Mouse (Mus musculus) hindbrain, embryonic 16.5 days (tissue): Measurements from ENCODE around the gene Ctr9. TPM values are rescaled to one million over a fixed set of nuclear protein-coding genes. Genes with fewer than 3 reads are reported as not detected.

Experiments used
- ATAC-seq: fragments of 200-750 bp; cut with Nextera tagmentation; 2 replicates; pipeline ENCODE4 v1.8.0; 2017; ENCODE audit warnings: moderate TSS enrichment, moderate library complexity
- H3K27ac ChIP-seq: fragments of 300-500 bp; sonication (generic); 2 replicates; pipeline ENCODE4 v1.5.1; 2014; ENCODE audit warnings: low read depth, mild to moderate bottlenecking, control low read depth, low read length, moderate library complexity
- H3K27me3 ChIP-seq: fragments of 300-500 bp; sonication (generic); replicated peaks from 2 replicates; pipeline ENCODE4 v1.6.1; 2014; ENCODE audit warnings: low read length; ENCODE audit not compliant: control insufficient read depth, insufficient read depth
- H3K36me3 ChIP-seq: fragments of 300-500 bp; sonication (generic); 2 replicates; pipeline ENCODE4 v1.6.1; 2014; ENCODE audit warnings: mild to moderate bottlenecking, low read length, moderate library complexity, mixed read lengths; ENCODE audit not compliant: control insufficient read depth, insufficient read depth
- H3K4me1 ChIP-seq: fragments of 300-500 bp; sonication (generic); 2 replicates; pipeline ENCODE4 v1.6.1; 2014; ENCODE audit warnings: low read depth, low read length; ENCODE audit not compliant: control insufficient read depth, insufficient read depth
- H3K4me2 ChIP-seq: fragments of 300-500 bp; sonication (generic); 2 replicates; pipeline ENCODE4 v1.6.1; 2014; ENCODE audit warnings: mild to moderate bottlenecking, low read length, control low read depth, moderate library complexity
- H3K4me3 ChIP-seq: fragments of 300-500 bp; sonication (generic); 2 replicates; pipeline ENCODE4 v1.5.1; 2014; ENCODE audit warnings: mild to moderate bottlenecking, low read length, control low read depth, moderate library complexity
- H3K9ac ChIP-seq: fragments of 300-500 bp; sonication (generic); 2 replicates; pipeline ENCODE4 v1.6.1; 2014; ENCODE audit warnings: low read depth, mild to moderate bottlenecking, control low read depth, low read length, moderate library complexity
- H3K9me3 ChIP-seq: fragments of 300-500 bp; sonication (generic); 2 replicates; pipeline ENCODE4 v1.6.1; 2014; ENCODE audit warnings: mild to moderate bottlenecking, low read length, moderate library complexity; ENCODE audit not compliant: control insufficient read depth
- WGBS: fragments of 180-500 bp; shearing (Covaris S2); extraction: QIAGEN DNeasy Blood & Tissue Kit; methylation state at CpG from one replicate; pipeline ENCODE4 v1.1.7; 2014; 5-methylcytosine and 5-hydroxymethylcytosine counted together
- polyA plus RNA-seq: library from polyadenylated mRNA; unstranded; fragments of >200 nt; fragmentation: Nextera tagmentation; extraction: Ambion mirVana; gene quantifications from 2 replicates; pipeline ENCODE4 v1.2.1, GENCODE M21; 2015

Ctr9 gene
- polyA plus RNA-seq, 1 experiment from 2014 or later, result 63.7 TPM

- H3K27ac ChIP-seq, result peak overlapping the region; percentile 98
- ATAC-seq, result peak; percentile 81
- WGBS, result under 1% methylated on average over 80 of the region's 83 CpGs
- H3K4me1 ChIP-seq, result peaks cover 22% of the 10 kb centered on the region
- H3K9ac ChIP-seq, result peak overlapping the region; percentile 89
- H3K9me3 ChIP-seq, result no peaks in the 10 kb centered on the region
- peak overlapping the region; percentile 73 for H3K4me3 ChIP-seq
- peaks cover 33% of the 10 kb centered on the region for H3K36me3 ChIP-seq
- peak overlapping the region; percentile 63 for H3K4me2 ChIP-seq
- H3K27me3 ChIP-seq, result no peaks in the 10 kb centered on the region
Measured at GRCm38 (mm10) chr7:111082043-111082821, 53.5 kb downstream of the Ctr9 start.

GRCm38 (mm10) chr7:111082822-111083732 is 54.3 kb downstream of the Ctr9 start, which contains the start of gene Eif4g2:
Eif4g2 (minus strand) TSS chr7:111083030.
- Histone ChIP-seq H3K36me3 (peaks cover 24% of the 10 kb centered on the region), H3K4me3 (peak within 1 kb of the TSS; percentile 73), H3K4me1 (peaks cover 22% of the 10 kb centered on the region), H3K4me2 (peak within 1 kb of the TSS; percentile 70), H3K9ac (peak within 1 kb of the TSS; percentile 89), H3K27ac (peak within 1 kb of the TSS; percentile 98), H3K27me3 (no peaks in the 10 kb centered on the region), H3K9me3 (no peaks in the 10 kb centered on the region)
- ATAC-seq, result peak; percentile 99
- 1% methylated on average over 65 of the region's 70 CpGs for WGBS

- peaks cover 20% of the 10 kb centered on the region for H3K36me3 ChIP-seq
- ATAC-seq, result no peak
- WGBS, result 12% methylated on average over 4 of the region's 4 CpGs
- peak overlapping the region; percentile 70 for H3K4me2 ChIP-seq
- peak overlapping the region; percentile 73 for H3K4me3 ChIP-seq
- no peaks in the 10 kb centered on the region for H3K27me3 ChIP-seq
- H3K9ac ChIP-seq, result peak overlapping the region; percentile 86
- H3K27ac ChIP-seq, result peak overlapping the region; percentile 98
- H3K4me1 ChIP-seq, result peaks cover 21% of the 10 kb centered on the region
- H3K9me3 ChIP-seq, result no peaks in the 10 kb centered on the region
Measured at GRCm38 (mm10) chr7:111083733-111084120, 55.0 kb downstream of the Ctr9 start.

GRCm38 (mm10) chr7:111084443-111084842 is 55.7 kb downstream of the Ctr9 start:
- no peak overlapping the region for H3K27ac ChIP-seq
- no peak for ATAC-seq
- no peaks in the 10 kb centered on the region for H3K9me3 ChIP-seq
- H3K4me1 ChIP-seq, result peaks cover 18% of the 10 kb centered on the region
- peak overlapping the region; percentile 15; the same call in 1 of the 2 replicates for H3K4me2 ChIP-seq
- peaks cover 15% of the 10 kb centered on the region for H3K36me3 ChIP-seq
- H3K4me3 ChIP-seq, result no peak overlapping the region
- H3K27me3 ChIP-seq, result no peaks in the 10 kb centered on the region
- WGBS, result 34% methylated on average over 2 of the region's 2 CpGs
- no peak overlapping the region for H3K9ac ChIP-seq

- Histone ChIP-seq H3K4me2 (no peak overlapping the region), H3K27ac (no peak overlapping the region), H3K27me3 (no peaks in the 10 kb centered on the region), H3K9ac (no peak overlapping the region), H3K4me3 (no peak overlapping the region), H3K4me1 (peaks cover 11% of the 10 kb centered on the region), H3K36me3 (peaks cover 8% of the 10 kb centered on the region), H3K9me3 (no peaks in the 10 kb centered on the region)
- no peak for ATAC-seq
Measured at GRCm38 (mm10) chr7:111085153-111085552, 56.4 kb downstream of the Ctr9 start.

- H3K4me2 ChIP-seq, result no peak overlapping the region
- no peaks in the 10 kb centered on the region for H3K36me3 ChIP-seq
- H3K9ac ChIP-seq, result no peak overlapping the region
- no peak overlapping the region for H3K27ac ChIP-seq
- no peaks in the 10 kb centered on the region for H3K27me3 ChIP-seq
- 84% methylated on average over 2 of the region's 2 CpGs for WGBS
- no peak for ATAC-seq
- H3K9me3 ChIP-seq, result no peaks in the 10 kb centered on the region
- H3K4me3 ChIP-seq, result no peak overlapping the region
- no peaks in the 10 kb centered on the region for H3K4me1 ChIP-seq
Measured at GRCm38 (mm10) chr7:111095169-111095568, 66.4 kb downstream of the Ctr9 start.

GRCm38 (mm10) chr7:111098196-111098595 is 69.4 kb downstream of the Ctr9 start:
- H3K36me3 ChIP-seq, result no peaks in the 10 kb centered on the region
- H3K27ac ChIP-seq, result no peak overlapping the region
- ATAC-seq, result no peak
- no peak overlapping the region for H3K4me3 ChIP-seq
- H3K9me3 ChIP-seq, result no peaks in the 10 kb centered on the region
- no peak overlapping the region for H3K9ac ChIP-seq
- no peak overlapping the region for H3K4me2 ChIP-seq
- no peaks in the 10 kb centered on the region for H3K4me1 ChIP-seq
- no peaks in the 10 kb centered on the region for H3K27me3 ChIP-seq
- 93% methylated on average over 1 of the region's 1 CpGs for WGBS
